ENCODE assay signal across 8 mouse cellular contexts in the genomic region with DNA sequence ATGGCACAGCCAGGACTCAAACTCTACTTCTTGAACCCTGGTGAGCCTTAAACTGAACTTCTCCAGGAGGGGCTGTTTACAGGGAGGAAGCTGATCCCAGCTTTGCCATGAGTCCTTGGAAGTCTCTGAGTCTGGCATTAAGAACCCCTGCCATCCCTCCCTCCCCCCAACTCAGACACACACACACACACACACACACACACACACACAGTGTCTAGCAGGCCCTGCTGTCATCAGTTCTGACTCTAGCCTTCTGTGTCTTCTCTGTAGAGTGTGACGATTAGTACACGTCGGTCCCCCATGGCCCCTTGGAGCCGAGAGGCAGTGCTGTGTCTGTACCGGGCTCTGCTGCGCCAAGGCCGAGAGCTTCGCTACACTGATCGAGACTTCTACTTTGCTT. TPM values are rescaled to one million over a fixed set of nuclear protein-coding genes. Genes with fewer than 3 reads are reported as not detected.
DNase-seq lines count a peak whose midpoint lies in the region; ATAC-seq lines count a peak whose summit lies in the region.

A gene (plus strand): TSS at position 301 of the 400 bp plus-strand sequence.

- H3K4me3 ChIP-seq in embryonic facial prominence, embryonic 15.5 days (replicated peaks), result peak within 1 kb of the TSS; percentile 91
- peak within 1 kb of the TSS; percentile 95 for H3K4me3 ChIP-seq in hindbrain, embryonic 16.5 days (ENCODE audit: low read length)
- peak within 1 kb of the TSS; percentile 74 for H3K4me3 ChIP-seq in midbrain, embryonic 16.5 days (ENCODE audit: low read depth, low read length)

- peaks cover 18% of the 10 kb centered on the region for H3K4me1 ChIP-seq in embryonic facial prominence, embryonic 15.5 days
- H3K4me1 ChIP-seq in hindbrain, embryonic 16.5 days (ENCODE audit: control insufficient read depth, insufficient read depth, low read depth, low read length), result peaks cover 14% of the 10 kb centered on the region
- H3K4me1 ChIP-seq in midbrain, embryonic 16.5 days (ENCODE audit: control insufficient read depth, insufficient read depth, low read length), result peaks cover 11% of the 10 kb centered on the region

- no peak within 1 kb of the TSS for H3K27ac ChIP-seq in embryonic facial prominence, embryonic 15.5 days (replicated peaks)
- H3K27ac ChIP-seq in hindbrain, embryonic 16.5 days (ENCODE audit: low read depth, low read length), result no peak within 1 kb of the TSS
- no peak within 1 kb of the TSS for H3K27ac ChIP-seq in midbrain, embryonic 16.5 days (ENCODE audit: low read length)

- no peak for DNase-seq in left cerebral cortex, adult 18-20 months (ENCODE audit: low spot score in 2 of 2)
- no peak for DNase-seq in left cerebral cortex, adult 11 months (ENCODE audit: low spot score)
- DNase-seq in frontal cortex, adult 2 months (ENCODE audit: extremely low spot score in 1 of 2, low spot score in 1 of 2), result no peak
- DNase-seq in ovary, postnatal 14 days (ENCODE audit: low spot score), result no peak

- no peaks in the 10 kb centered on the region for H3K27me3 ChIP-seq in embryonic facial prominence, embryonic 15.5 days
- H3K27me3 ChIP-seq in hindbrain, embryonic 16.5 days (replicated peaks; ENCODE audit: control insufficient read depth, insufficient read depth, low read length), result no peaks in the 10 kb centered on the region
- H3K27me3 ChIP-seq in midbrain, embryonic 16.5 days (ENCODE audit: control insufficient read depth, insufficient read depth, low read depth, low read length), result no peaks in the 10 kb centered on the region

- H3K36me3 ChIP-seq in embryonic facial prominence, embryonic 15.5 days, result peaks cover 40% of the 10 kb centered on the region
- peaks cover 11% of the 10 kb centered on the region for H3K36me3 ChIP-seq in hindbrain, embryonic 16.5 days (ENCODE audit: control insufficient read depth, insufficient read depth, low read length)
- no peaks in the 10 kb centered on the region; the same call in 1 of the 2 replicates for H3K36me3 ChIP-seq in midbrain, embryonic 16.5 days (ENCODE audit: control insufficient read depth, insufficient read depth, low read length)

- 0 out of 2 replicates have a peak within 1 kb of the TSS, but pooled peaks have one; percentile 90 for H3K9ac ChIP-seq in embryonic facial prominence, embryonic 15.5 days
- H3K9ac ChIP-seq in hindbrain, embryonic 16.5 days (ENCODE audit: low read depth, low read length), result peak within 1 kb of the TSS; percentile 87
- H3K9ac ChIP-seq in midbrain, embryonic 16.5 days (ENCODE audit: low read depth, low read length), result peak within 1 kb of the TSS; percentile 83

- no peaks in the 10 kb centered on the region for H3K9me3 ChIP-seq in embryonic facial prominence, embryonic 15.5 days (replicated peaks)
- H3K9me3 ChIP-seq in hindbrain, embryonic 16.5 days (ENCODE audit: control insufficient read depth, low read length), result no peaks in the 10 kb centered on the region
- H3K9me3 ChIP-seq in midbrain, embryonic 16.5 days (replicated peaks; ENCODE audit: control insufficient read depth, low read length, poor library complexity, severe bottlenecking), result no peaks in the 10 kb centered on the region

- WGBS in embryonic facial prominence, embryonic 15.5 days, result 94% methylated on average over 9 of the region's 9 CpGs
- whole genome bisulfite sequencing in hindbrain, embryonic 16.5 days, result 97% methylated on average over 9 of the region's 9 CpGs
- 94% methylated on average over 9 of the region's 9 CpGs for WGBS in midbrain, embryonic 16.5 days

- no peak for ATAC-seq in embryonic facial prominence, embryonic 15.5 days (ENCODE audit: insufficient number of reproducible peaks, low FRiP score, low TSS enrichment, low read depth)
- ATAC-seq in hindbrain, embryonic 16.5 days, result no peak
- ATAC-seq in midbrain, embryonic 16.5 days, result no peak
- ATAC-seq in megakaryocyte-erythroid progenitor cell, adult 5-6 weeks (replicated peaks; ENCODE audit: low FRiP score, low TSS enrichment, poor library complexity, severe bottlenecking), result no peak

- peak within 1 kb of the TSS; percentile 75 for H3K4me2 ChIP-seq in embryonic facial prominence, embryonic 15.5 days (replicated peaks)
- H3K4me2 ChIP-seq in hindbrain, embryonic 16.5 days (ENCODE audit: low read length), result peak within 1 kb of the TSS; percentile 95
- peak within 1 kb of the TSS; percentile 79 for H3K4me2 ChIP-seq in midbrain, embryonic 16.5 days (ENCODE audit: low read length)

RNA-seq across cellular contexts. Expression of the gene that starts here (rescaled TPM):
- 10 to 100 TPM; 19.0 to 19.4 TPM for total RNA-seq in left cerebral cortex, adult 18-20 months (2021)
- not detected in 2 replicates for polyA plus RNA-seq in embryonic facial prominence, embryonic 15.5 days (2015; fragmentation: Nextera tagmentation; extraction: Ambion mirVana)
- 4.9 TPM in 1 of 2 replicates, not detected in the other for polyA plus RNA-seq in hindbrain, embryonic 16.5 days (2015; fragmentation: Nextera tagmentation; extraction: Ambion mirVana)
- 5.5 TPM in 1 of 2 replicates, not detected in the other for polyA plus RNA-seq in midbrain, embryonic 16.5 days (2015; fragmentation: Nextera tagmentation; extraction: Ambion mirVana)
- polyA plus RNA-seq in frontal cortex, adult 2 months (2012; rRNA removed), result not detected in 2 replicates
- 5.6 and 6.5 TPM in 2 replicates for total RNA-seq in megakaryocyte-erythroid progenitor cell, adult 5-6 weeks (2014; fragmentation: Nextera tagmentation)
- not detected in 2 replicates for total RNA-seq in megakaryocyte-erythroid progenitor cell, adult 5-6 weeks (2017)
